Mouse (Mus musculus) T-helper 17 cell (primary cell): Measurements from ENCODE around the gene Pxdn.

ENCODE experiments used
- in situ Hi-C, 2 experiments: fragments of 300-600 bp; cut with MboI, MseI; formaldehyde crosslinking; loops; 1 replicate in 1 of 2; 2 replicates in 1 of 2; pipeline ENCODE4 v1.15.1; 2025; ENCODE audit warnings: high pct_unique_total_duplicates in 2 of 2

Pxdn gene

GRCm38 (mm10) chr12:30020447-30020846 lies 83.0 kb downstream of the Pxdn start:
- in situ Hi-C loops = no loop called here

DNA sequence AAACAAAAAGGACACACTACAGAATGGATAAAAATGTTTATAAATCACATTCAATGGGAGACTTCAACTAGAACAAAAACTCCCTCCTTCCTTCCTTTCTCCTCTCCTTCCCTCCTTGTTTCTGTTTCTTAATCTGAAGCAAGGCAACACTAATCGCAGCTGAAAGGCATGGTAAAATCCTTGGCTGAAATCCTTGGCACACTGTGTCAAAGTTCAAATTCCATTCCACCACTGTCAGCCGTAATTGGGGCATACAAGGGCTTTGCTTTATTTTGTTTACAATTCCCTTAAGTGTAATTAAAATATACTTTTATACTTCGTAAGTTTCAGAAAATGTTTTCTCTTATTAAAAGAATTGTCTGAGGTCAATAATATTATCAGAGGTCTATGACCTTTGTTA lies 86.1 kb downstream of the Pxdn start:
- in situ Hi-C loops = no loop called here

GRCm38 (mm10) chr12:30024264-30024825 lies 86.9 kb downstream of the Pxdn start:
- in situ Hi-C loops = no loop called here

- in situ Hi-C loops = loop anchor here in 1 of 2 experiments (25.0 kb wide), 1 partner anchor 1441 kb away; the partner anchor contains the start of gene Allc
These were observed 90.4 kb downstream of the Pxdn start for GRCm38 (mm10) chr12:30027721-30028340.

DNA sequence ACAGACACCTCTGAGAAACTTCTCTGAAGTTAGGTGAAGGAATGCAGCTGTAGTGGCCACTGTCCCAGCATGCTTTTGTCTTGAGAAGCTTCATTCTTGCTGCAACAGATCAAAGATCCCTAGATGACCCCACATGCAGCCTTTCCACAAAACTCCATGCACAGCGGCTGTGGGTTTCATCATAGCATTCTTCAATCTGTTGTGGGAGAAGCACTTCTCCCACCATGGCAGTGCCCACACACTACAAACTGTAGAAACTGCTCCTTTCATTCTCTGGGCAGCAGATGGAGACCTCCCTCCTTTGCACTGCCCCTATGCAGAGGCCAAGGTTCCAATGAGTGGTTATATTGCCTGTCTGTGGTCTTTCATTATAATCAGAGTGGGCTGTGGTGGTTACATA lies 91.7 kb downstream of the Pxdn start:
- in situ Hi-C loops = loop anchor here in 1 of 2 experiments (25.0 kb wide), 1 partner anchor 1442 kb away; the partner anchor contains the start of gene Allc

DNA sequence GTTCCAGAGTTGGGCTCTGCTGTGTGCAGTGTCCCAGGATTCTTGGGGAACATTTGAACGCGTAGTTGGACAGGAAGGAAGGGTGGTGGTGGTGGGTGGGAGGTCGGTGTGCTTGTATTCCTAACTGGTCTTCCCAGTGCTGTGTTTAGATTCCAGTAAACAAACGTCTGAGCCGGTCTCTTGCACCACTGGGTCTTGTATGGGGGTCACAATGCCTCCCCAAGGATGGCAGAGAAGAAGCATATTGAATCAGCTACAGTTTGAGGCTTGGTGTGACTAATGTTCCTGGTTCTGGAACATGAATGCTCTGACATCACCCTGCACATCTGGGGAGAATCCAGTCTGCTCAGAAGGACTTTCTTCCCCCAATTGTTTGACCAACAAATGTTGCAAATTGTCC lies 93.2 kb downstream of the Pxdn start:
- in situ Hi-C loops = loop anchor here in 1 of 2 experiments (25.0 kb wide), 1 partner anchor 1443 kb away; the partner anchor contains the start of gene Allc

GRCm38 (mm10) chr12:30034681-30035080 lies 97.3 kb downstream of the Pxdn start:
- in situ Hi-C loops = loop anchor here (5.0 to 25.0 kb wide), 2 partner anchors 667 to 1447 kb away; partner anchors contain the start of gene Allc (in 1 of the 2)

DNA sequence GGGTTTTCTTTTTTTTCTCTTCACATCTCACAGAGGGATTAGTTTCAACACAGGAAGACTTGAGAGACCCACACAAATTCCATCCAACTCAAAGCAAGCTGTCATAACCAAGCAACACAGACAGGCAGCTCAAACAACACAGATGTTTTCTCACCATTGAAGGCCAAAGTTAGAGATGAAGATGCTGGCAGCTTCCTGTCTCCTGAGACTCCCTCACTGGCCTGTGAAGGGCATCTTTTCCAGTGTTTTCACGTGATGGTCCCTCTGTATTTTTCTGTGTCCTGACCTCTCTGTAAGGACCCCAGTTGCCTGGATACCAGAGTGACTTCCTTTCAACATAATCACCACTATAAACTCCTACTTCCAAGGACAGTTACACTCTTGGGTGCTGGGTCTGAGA lies 98.0 kb downstream of the Pxdn start:
- in situ Hi-C loops = loop anchor here (5.0 to 25.0 kb wide), 2 partner anchors 668 to 1448 kb away; partner anchors contain the start of gene Allc (in 1 of the 2)

GRCm38 (mm10) chr12:30035841-30036568 lies 98.6 kb downstream of the Pxdn start:
- in situ Hi-C loops = loop anchor here (5.0 to 25.0 kb wide), 2 partner anchors 669 to 1449 kb away; partner anchors contain the start of gene Allc (in 1 of the 2)

- in situ Hi-C loops = loop anchor here (5.0 to 25.0 kb wide), 2 partner anchors 669 to 1449 kb away; partner anchors contain the start of gene Allc (in 1 of the 2)
These were observed 99.2 kb downstream of the Pxdn start for GRCm38 (mm10) chr12:30036569-30037055.

DNA sequence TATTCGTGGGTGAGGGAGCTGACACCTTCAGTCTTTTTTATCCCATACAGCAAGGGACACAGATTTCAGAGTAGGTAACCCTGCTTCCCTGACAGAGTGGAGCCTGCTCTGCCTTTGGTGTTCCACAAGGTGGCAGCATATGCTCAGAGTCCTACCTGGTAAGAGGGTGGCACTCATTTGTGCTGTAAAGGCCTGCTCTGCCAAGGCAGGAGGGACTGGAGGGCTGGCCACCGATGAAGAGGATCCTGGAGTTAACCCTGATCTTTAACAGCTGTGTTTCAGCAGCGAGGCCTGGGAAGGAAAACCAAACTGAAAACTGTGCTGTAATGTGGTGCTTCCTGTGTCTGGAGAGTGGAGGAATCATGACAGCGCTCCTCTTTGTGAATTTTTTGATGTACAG lies 102.2 kb downstream of the Pxdn start:
- in situ Hi-C loops = loop anchor here (5.0 to 25.0 kb wide), 2 partner anchors 672 to 1452 kb away; partner anchors contain the start of gene Allc (in 1 of the 2)

- in situ Hi-C loops = loop anchor here (5.0 to 25.0 kb wide), 3 partner anchors 535 to 1453 kb away; partner anchors contain the start of gene Allc (in 1 of the 2)
These were observed 102.7 kb downstream of the Pxdn start for GRCm38 (mm10) chr12:30040150-30040549.

GRCm38 (mm10) chr12:30048848-30049247 lies 111.4 kb downstream of the Pxdn start:
- in situ Hi-C loops = loop anchor here in 1 of 2 experiments (10.0 to 25.0 kb wide), 2 partner anchors 526 to 1462 kb away; partner anchors contain the start of gene Allc

- in situ Hi-C loops = loop anchor here in 1 of 2 experiments (10.0 to 25.0 kb wide), 2 partner anchors 525 to 1463 kb away; partner anchors contain the start of gene Allc
These were observed 112.4 kb downstream of the Pxdn start for GRCm38 (mm10) chr12:30049818-30050217.

GRCm38 (mm10) chr12:30050235-30050634 lies 112.8 kb downstream of the Pxdn start:
- in situ Hi-C loops = no loop called here

DNA sequence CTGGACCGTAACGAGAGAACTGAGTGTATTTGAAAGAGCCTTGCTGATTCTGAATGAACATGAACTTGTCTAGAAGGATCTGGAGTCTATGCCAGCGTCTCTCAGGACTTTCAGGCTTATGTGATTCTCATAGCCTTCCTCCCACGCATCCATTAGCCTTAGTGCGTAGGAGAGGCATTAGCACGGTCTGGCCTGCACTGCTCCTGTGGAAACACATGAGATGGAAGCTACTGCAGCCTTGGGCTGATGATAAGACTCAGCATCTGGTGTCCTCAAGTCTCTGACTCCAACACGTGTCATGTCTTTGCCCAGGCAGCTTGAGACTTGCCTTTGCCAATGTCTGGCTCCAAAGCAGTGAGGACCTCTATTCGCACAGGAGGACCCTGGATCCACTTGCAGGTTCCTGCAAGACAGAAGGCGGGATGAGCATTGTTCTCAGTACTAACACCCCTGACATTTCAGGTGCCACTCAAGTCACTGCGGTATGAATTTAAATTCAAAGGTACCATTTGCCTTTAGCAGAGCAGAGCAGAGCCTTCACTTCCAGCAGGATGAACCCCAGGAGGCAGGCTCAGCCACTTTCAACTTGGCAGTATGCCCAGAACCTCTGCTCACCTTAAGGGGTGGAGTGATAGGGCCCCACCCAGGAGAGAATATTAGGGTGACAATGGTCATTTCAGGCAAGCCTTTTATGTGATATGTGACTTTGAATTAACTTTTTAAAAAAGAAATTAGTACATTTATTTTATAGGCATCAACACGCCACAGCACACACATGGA lies 117.5 kb downstream of the Pxdn start:
- in situ Hi-C loops = no loop called here

DNA sequence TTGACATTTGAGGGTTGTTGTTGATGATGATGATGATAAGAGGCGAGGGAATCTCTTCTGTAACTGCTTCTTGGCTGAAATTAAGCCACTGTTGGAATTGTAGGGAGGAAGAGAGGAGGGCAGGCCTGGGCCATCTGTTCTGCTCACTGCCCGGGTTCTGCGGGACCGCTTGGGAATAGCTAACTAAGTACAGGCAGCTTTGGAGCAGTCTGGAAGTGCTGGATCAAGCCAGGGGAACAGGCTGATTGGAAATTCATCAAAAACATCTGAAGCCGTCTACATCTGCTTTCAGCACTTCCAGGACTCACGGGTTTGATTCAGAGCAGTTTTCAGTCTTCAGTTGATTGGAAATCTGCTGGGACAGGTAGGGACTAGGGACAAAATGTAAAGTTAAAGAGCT lies 120.6 kb downstream of the Pxdn start:
- in situ Hi-C loops = no loop called here

GRCm38 (mm10) chr12:30061503-30062117 lies 124.2 kb downstream of the Pxdn start:
- in situ Hi-C loops = loop anchor here in 1 of 2 experiments (5.0 kb wide), 1 partner anchor 511 kb away; no protein-coding TSS in a partner anchor

GRCm38 (mm10) chr12:30062118-30062505 lies 124.7 kb downstream of the Pxdn start:
- in situ Hi-C loops = loop anchor here in 1 of 2 experiments (5.0 kb wide), 1 partner anchor 510 kb away; no protein-coding TSS in a partner anchor
